Mouse (Mus musculus) E14TG2a.4 (cell line): ENCODE results near the gene Obox6.

ENCODE experiments used
- H3K27me3 ChIP-seq: 2 replicates; pipeline ENCODE4 v1.6.1; 2014; ENCODE audit warnings: low read length, control low read depth; ENCODE audit not compliant: insufficient read depth
- H3K36me3 ChIP-seq: 2 replicates; pipeline ENCODE4 v1.6.1; 2014; ENCODE audit warnings: low read length, control low read depth; ENCODE audit not compliant: insufficient read depth
- H3K4me1 ChIP-seq: replicated peaks from 2 replicates; pipeline ENCODE4 v1.6.1; 2014; ENCODE audit warnings: low read depth, low read length, control low read depth
- H3K4me3 ChIP-seq: replicated peaks from 2 replicates; pipeline ENCODE4 v1.5.1; 2014; ENCODE audit warnings: mild to moderate bottlenecking, low read length
- H3K9me3 ChIP-seq: 2 replicates; pipeline ENCODE4 v1.6.1; 2014; ENCODE audit warnings: low read length, control low read depth
- CTCF ChIP-seq: conservative IDR thresholded peaks from 2 replicates; pipeline ENCODE4 v1.5.1; 2014; ENCODE audit warnings: low read length
- NANOG ChIP-seq: IDR thresholded peaks from 2 replicates; pipeline ENCODE4 v1.6.1; 2014; ENCODE audit warnings: borderline replicate concordance, low read length, mixed read lengths
- POU5F1 ChIP-seq: IDR thresholded peaks from 2 replicates; pipeline ENCODE4 v1.6.1; 2014; ENCODE audit warnings: low read length, borderline replicate concordance

The Obox6 gene

GRCm38 (mm10) chr7:15839578-15839977 is at the start of gene Obox6:
Gene Obox6, minus strand, starts transcription at chr7:15839678.
- no peak within 1 kb of the TSS for H3K4me3 ChIP-seq
- no peaks in the 10 kb centered on the region for H3K9me3 ChIP-seq
- no peaks in the 10 kb centered on the region for H3K4me1 ChIP-seq
- no peak for TF ChIP-seq NANOG
- TF ChIP-seq CTCF = no peak
- TF ChIP-seq POU5F1 = no peak
- no peaks in the 10 kb centered on the region for H3K27me3 ChIP-seq
- H3K36me3 ChIP-seq = no peaks in the 10 kb centered on the region

DNA sequence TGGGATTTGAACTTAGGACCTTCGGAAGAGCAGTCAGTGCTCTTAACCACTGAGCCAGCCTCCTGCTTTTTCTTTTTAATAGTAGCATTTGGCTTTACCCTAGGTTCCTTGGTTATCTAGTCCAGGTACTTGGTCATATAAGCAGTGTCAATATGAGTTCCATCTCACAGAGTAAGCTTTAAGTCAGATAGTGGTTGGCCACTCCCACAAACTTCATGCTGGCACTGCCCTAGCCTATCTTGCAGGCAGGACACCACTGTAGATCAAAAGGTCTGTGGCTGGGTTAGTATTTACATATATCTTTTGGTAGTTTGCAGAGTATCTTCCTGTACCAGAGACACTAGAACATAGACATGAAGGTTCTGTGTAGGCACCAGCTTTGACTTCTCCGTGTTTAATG is 44.6 kb upstream of the Obox6 start:
- Histone ChIP-seq H3K4me3 (no peak overlapping the region), H3K9me3 (peaks cover 6% of the 10 kb centered on the region; the same call in 1 of the 2 replicates)
- TF ChIP-seq CTCF (no peak), POU5F1 (no peak), NANOG (no peak)

GRCm38 (mm10) chr7:15882317-15882716 is 42.8 kb upstream of the Obox6 start, which contains the start of gene Crxos:
Gene Crxos, plus strand, starts transcription at chr7:15882617.
- H3K4me1 ChIP-seq = peaks cover 6% of the 10 kb centered on the region; the same call in 1 of the 2 replicates
- H3K36me3 ChIP-seq = no peaks in the 10 kb centered on the region
- TF ChIP-seq POU5F1 (no peak), NANOG (no peak), CTCF (no peak)
- peaks cover 6% of the 10 kb centered on the region; the same call in 1 of the 2 replicates for H3K9me3 ChIP-seq
- no peak within 1 kb of the TSS for H3K4me3 ChIP-seq
- H3K27me3 ChIP-seq = 0 out of 2 replicates have a peak, but pooled peaks cover 3% of the 10 kb centered on the region

More for the DNA sequence above, 44.6 kb upstream of the Obox6 start:
- Histone ChIP-seq H3K27me3 (0 out of 2 replicates have a peak, but pooled peaks cover 3% of the 10 kb centered on the region), H3K36me3 (no peaks in the 10 kb centered on the region), H3K4me1 (peaks cover 6% of the 10 kb centered on the region; the same call in 1 of the 2 replicates)

GRCm38 (mm10) chr7:15881831-15882230 is 42.4 kb upstream of the Obox6 start:
- Histone ChIP-seq H3K9me3 (peaks cover 6% of the 10 kb centered on the region; the same call in 1 of the 2 replicates), H3K36me3 (no peaks in the 10 kb centered on the region), H3K4me1 (peaks cover 6% of the 10 kb centered on the region; the same call in 1 of the 2 replicates), H3K27me3 (0 out of 2 replicates have a peak, but pooled peaks cover 3% of the 10 kb centered on the region), H3K4me3 (no peak overlapping the region)
- no peak for TF ChIP-seq POU5F1
- TF ChIP-seq CTCF = no peak
- no peak for TF ChIP-seq NANOG

- Histone ChIP-seq H3K4me1 (peaks cover 6% of the 10 kb centered on the region; the same call in 1 of the 2 replicates), H3K27me3 (0 out of 2 replicates have a peak, but pooled peaks cover 3% of the 10 kb centered on the region), H3K4me3 (no peak overlapping the region), H3K36me3 (no peaks in the 10 kb centered on the region), H3K9me3 (peaks cover 6% of the 10 kb centered on the region; the same call in 1 of the 2 replicates)
- TF ChIP-seq NANOG (no peak), POU5F1 (no peak), CTCF (no peak)
Measured at GRCm38 (mm10) chr7:15881388-15881787, 41.9 kb upstream of the Obox6 start.

DNA sequence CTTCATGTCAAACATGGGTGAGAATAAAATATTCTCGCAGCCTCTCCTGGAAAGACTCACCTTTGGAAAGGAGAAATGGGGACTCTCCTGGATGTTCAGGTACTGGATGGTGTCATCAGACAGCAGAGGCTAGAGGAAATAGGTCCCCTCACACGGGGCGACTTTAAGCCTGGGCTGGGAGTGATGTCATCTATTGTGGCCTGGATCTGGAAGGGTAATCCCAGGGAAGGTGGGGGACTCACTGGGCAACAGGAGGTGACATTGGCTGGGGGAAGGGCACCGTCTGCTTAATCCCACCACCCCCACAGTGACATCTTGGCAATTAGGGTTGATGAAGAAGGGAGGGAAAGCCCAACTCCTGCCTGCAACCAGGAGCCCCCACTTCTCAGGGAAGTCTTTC is 40.3 kb upstream of the Obox6 start, which contains the start of gene Crx:
Gene Crx (minus strand): TSS at position 213 of the 400 bp plus-strand sequence.
- H3K36me3 ChIP-seq = no peaks in the 10 kb centered on the region

DNA sequence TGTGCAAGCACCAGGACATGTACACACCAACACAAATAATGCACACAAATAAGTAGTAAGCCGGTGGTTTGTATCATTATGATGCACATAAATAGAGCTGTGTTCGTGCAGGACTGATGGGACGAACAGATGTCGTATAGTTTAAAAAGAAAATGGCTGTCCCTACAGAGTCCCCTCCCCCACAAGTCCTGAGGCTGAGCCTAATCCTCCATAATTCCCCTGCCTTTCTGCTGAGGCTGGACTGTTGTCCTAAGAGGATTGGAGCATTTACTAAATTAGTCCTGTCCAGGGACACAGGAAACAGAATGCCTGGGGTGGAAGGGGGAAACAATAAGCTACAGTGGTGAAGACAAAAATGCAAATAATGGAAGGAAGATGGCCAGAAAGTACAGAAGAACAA is 24.6 kb upstream of the Obox6 start:
- Histone ChIP-seq H3K4me3 (no peak overlapping the region), H3K4me1 (no peaks in the 10 kb centered on the region), H3K36me3 (no peaks in the 10 kb centered on the region), H3K9me3 (no peaks in the 10 kb centered on the region), H3K27me3 (no peaks in the 10 kb centered on the region)
- TF ChIP-seq CTCF (no peak), NANOG (no peak), POU5F1 (no peak)

More for the DNA sequence above, 40.3 kb upstream of the Obox6 start, which contains the start of gene Crx:
- H3K9me3 ChIP-seq = peaks cover 6% of the 10 kb centered on the region; the same call in 1 of the 2 replicates
- no peak within 1 kb of the TSS for H3K4me3 ChIP-seq
- H3K4me1 ChIP-seq = peaks cover 12% of the 10 kb centered on the region
- TF ChIP-seq CTCF = no peak
- no peak for TF ChIP-seq POU5F1
- TF ChIP-seq NANOG = no peak
- 0 out of 2 replicates have a peak, but pooled peaks cover 3% of the 10 kb centered on the region for H3K27me3 ChIP-seq

GRCm38 (mm10) chr7:15859657-15860056 is 20.2 kb upstream of the Obox6 start:
- no peak overlapping the region for H3K4me3 ChIP-seq
- TF ChIP-seq POU5F1 (no peak), CTCF (peak; percentile 29), NANOG (no peak)
- no peaks in the 10 kb centered on the region for H3K27me3 ChIP-seq
- H3K36me3 ChIP-seq = no peaks in the 10 kb centered on the region
- H3K9me3 ChIP-seq = peaks cover 7% of the 10 kb centered on the region; the same call in 1 of the 2 replicates
- no peaks in the 10 kb centered on the region for H3K4me1 ChIP-seq
